Mouse (Mus musculus) thymus, postnatal 36 days (tissue): ENCODE results near the gene Olfr120.
"Not testable (repeated sequence)": the region's sequence is repeated elsewhere in the genome, so short reads cannot be mapped to it uniquely, and the experiment has no call there.

Experiments
- DNase-seq, 2 experiments: peaks; one replicate each; pipeline ENCODE4 v3.0.0; 2022; ENCODE audit warnings: mixed read lengths in 2 of 2

Gene Olfr120

GRCm38 (mm10) chr17:37721508-37721907 is at the start of gene Olfr120:
Gene Olfr120, plus strand, starts transcription at chr17:37721808.
- DNase-seq = no peak

GRCm38 (mm10) chr17:37696264-37696663 is 25.3 kb upstream of the Olfr120 start, which contains the start of gene Olfr119:
Gene Olfr119, plus strand, starts transcription at chr17:37696564.
- not testable (repeated sequence) for DNase-seq

GRCm38 (mm10) chr17:37738070-37738469 is 16.5 kb downstream of the Olfr120 start:
- DNase-seq = no peak

GRCm38 (mm10) chr17:37768307-37768706 is 46.7 kb downstream of the Olfr120 start, which contains the start of gene Olfr122:
Gene Olfr122, plus strand, starts transcription at chr17:37768607.
- no peak for DNase-seq
